Mouse (Mus musculus): ENCODE measurements around the gene March7.

March7 gene

DNA sequence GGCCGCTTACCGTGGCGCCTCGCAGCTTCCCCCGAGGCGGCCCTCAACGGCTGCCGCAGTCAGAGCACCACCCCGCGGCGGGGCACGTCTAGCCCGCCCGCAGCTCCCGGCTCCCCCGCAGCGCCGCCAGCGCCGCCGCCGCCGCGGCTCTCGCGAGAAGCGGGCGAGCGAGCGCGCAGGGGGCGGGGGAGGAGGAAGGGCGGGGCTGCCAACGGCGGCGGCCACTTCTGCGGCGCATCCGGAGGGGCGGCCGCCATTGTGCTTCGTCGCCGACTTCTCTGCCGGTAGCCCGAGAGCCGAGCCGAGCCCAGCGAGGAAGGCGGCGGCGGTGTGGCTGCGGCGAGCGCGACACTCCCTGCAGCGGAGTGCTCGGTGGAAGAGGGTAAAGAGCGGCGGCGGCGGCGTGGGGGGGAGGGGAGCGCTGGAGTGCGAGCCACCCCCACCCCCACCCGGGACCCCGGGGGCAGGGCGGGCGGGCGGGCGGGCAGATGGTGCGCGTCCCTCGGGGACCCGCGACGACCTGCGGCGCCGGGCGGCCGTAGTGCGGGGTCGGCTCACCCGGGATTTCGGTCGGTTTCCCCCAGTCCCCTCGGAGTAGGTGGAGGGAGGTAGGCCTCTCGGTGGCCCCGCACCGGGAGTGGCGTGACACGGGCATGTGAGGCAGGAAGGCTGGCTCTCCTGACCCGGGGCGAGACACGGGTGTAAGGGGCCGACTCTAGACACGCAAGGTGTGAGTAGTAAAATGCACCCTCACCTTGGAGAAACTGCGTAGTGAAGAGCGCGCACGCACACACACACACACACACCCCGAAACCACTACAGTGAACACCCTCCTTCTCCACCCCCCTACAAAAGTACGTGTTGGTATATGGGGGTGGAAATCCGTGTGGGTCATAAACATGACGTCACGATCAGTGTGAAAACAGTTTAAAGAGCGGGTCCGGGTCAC, at the start of gene March7, which contains the start of gene Baz2b:
Gene March7, plus strand, starts transcription at position 185 of the 949 bp plus-strand sequence.
Gene Baz2b, minus strand, starts transcription at position 137 of the 949 bp plus-strand sequence.
- peak; percentile 94 for DNase-seq

DNA sequence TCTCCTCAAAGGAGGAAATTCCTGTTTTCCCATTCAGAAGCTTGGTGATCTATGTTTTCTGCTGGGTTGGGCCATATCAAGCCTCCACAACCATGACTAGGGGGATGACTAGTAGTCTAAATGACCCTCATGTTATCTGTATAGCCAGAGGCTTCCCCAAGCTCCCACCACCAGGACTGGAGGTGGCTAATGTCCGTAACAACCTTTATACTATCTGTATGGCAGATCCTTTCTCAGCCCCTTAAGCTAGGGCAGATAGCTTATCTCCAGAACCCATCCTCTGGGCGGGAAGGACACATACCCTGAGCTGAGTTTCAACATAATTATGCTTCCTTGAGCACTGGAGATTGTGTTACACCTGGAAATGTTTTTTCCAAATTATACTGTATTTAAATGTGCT, 45.9 kb upstream of the March7 start:
- no peak for DNase-seq

DNA sequence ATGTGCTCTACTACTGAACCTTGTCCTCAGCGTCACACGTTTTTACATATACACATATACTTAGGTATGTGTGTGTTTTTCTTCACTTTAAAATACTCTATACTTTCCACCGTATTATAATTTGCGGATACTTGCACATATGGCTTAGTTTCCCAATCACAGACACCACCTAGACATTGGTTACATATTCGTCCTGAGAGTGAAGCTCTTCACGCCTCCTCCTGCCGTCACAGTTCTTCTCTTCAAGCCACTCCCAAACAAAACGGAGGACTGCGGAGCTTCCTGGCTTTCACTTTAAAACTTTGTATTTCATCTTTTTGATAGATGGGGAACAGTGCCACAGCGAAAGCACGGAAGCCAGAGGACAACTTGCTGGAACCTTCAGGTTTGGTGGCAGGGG, 44.0 kb upstream of the March7 start:
- no peak for DNase-seq

DNA sequence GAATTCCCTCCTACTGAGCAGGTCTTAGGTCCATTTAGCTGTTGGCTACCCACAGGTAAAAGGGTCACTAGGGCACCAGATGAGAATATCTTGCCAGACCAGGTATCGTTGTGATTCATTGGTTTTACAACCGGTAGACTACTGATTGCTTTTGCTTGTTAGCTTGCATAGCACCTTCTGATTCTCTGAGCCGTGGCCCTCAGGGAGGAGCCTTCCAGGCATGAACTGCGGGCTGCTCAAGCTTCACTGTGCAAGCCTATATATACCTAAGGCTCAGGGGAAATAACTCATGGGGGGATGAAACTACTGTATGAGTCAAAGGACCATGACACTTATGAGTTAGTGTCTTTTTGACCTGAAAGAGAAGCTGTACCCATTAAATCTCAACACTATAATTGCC, 42.8 kb upstream of the March7 start:
- DNase-seq = no peak

DNA sequence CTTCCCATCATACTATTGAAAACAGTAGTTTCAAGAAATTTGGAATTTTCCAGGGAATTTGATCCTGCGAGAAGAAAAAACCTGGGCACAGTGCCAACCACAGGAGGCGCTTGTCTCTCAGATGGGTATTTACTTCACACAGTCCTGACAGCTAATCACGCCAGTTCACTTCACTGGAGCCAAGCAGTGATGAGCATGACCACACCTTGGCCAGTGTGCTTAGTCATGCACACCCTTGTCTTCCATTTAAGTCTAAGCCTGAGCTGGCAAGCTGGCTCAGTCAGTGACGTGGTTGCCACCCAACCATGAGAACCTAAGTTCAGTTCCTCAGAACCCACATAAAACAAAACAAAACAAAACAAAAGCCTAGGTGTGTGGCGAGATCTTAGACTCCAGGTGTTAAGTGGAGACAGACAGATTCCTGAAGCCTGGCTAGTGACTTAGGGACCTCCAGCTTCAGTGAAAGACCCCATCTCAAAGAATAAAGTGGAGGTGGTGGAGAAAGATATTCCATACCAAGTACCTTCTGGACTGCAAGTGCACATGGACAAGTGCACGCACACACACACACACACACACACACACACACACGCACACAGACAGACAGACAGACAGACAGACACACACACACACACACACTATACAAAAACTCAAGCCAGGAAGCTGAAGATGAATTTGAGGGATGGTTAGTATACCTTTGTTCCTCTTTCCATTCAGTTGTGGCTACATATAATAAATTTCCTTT, 37.7 kb upstream of the March7 start:
- no peak for DNase-seq

DNA sequence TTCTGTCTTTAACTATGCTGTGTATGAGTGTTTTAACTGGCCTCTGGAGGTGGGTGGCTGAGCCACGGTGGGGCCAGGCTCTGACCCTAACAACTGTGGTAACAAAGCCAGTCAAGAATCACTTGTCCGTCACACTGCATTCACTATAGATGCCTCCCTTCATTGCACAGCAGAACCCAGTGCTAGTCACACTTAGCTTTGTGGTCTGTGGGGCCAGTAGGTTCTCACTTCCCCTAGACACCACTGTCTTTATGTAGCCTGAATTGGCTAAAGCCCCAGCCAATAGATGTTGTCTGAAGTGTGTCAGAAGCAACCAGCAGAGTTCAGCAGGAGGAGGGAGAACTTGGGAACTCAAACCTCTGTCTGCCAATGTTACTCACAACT, 37.2 kb upstream of the March7 start:
- DNase-seq = no peak

DNA sequence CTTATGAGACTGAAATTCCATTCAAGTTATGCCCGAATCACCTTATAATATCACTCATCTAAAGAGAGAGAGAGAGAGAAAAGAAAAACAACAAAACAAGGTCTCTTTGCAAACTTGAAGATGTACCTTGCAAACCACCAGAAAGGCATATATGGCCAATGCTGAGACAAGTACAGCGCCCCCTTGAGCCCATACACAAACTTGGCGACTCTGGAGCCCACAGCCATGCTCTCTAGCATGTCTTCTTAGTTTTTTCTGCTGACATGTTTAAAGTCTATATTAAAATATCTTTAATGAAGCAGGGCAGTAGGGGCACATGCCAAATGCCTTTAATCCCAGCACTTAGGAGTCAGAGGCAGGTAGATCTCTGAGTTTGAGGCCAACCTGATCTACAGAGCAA, 36.5 kb upstream of the March7 start:
- DNase-seq = no peak

DNA sequence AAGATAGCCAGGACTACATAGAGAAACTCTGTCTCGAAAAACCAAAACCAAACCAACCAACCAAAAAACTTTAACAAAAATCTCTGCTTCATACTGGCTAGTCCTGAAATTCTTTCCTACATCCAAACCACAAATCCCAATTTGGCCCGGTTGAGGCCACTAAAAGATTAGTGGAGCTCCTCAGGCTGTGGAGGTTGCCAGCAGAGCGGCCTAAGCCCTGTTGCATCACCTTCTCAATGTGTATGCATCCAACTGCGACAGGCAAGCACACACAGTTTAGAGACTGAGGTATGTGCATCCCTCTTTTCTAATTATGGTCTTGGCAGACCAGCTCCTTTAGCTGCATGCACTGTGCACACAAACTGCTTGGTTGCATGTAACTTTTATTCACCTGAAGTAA, 36.1 kb upstream of the March7 start:
- DNase-seq = no peak

DNA sequence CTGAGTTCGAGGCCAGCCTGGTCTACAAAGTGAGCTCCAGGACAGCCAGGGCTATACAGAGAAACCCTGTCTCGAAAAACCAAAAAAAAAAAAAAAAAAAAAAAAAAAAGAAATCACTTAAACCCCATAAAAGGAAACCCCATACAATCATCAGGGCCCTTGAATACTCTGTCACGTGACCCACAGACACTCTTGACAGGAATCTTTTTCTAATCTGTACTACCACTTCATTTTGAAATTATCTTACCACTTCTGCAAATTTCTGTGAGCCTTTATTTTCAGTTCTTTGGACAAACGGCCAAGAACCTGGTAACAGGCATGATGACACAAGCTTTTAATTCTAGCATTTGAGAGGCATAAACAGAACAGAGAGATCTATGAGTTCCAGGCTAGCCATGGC, 34.6 kb upstream of the March7 start:
- no peak for DNase-seq

DNA sequence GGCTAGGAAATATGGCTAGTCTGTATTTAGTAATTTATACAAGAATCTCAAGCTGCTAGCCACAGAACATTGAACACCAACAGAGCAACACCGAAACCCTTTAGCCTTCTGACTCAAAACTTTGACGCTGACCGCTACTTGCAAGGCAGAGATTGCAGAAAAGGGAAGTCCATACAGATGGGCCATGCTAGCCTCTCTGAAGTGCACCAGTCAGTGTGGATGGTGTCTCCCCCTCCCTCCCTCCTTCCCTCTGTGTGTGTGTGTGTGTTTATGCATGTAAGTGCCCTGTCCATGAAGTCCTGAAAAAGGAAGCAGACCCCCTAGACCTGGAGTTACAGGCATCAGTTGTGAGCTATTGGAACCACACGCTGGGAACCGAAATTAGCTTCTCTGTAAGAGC, 33.6 kb upstream of the March7 start:
- DNase-seq = no peak

DNA sequence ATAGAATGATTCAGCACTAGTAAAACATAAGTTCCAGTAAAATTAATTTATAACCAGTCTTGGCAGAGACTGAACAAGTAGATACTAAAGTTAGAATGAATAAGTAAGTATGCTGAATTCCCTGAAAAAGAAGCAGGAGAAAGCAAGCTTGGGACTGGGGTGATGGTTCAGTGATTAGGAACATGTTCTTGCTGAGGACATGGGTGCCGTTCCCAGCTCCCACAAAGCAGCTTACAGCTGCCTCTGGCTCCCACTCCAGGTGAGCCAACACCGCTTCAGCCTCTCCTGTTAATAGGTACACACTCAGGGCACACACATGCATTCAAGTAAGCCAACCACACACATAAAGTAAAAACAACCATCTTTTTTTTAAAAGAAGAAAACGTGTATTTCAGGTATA, 32.2 kb upstream of the March7 start:
- DNase-seq = no peak

DNA sequence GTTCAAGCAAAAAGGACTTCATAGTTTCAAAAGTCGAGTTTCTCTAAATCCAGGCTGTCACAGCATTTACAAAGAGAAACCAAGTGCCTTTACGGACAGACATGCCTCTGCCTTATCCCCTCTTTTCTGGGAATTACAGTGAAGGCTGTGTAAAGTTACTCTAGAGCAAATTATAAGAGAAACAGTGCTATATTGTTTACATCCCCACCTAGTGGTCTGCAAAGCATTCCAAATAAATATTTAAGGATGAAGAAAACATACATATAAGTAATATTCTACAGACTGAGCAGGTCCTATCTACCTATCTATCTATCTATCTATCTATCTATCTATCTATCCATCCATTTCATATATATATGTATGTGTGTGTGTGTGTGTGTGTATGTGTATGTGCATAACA, 28.0 kb upstream of the March7 start:
- no peak for DNase-seq

DNA sequence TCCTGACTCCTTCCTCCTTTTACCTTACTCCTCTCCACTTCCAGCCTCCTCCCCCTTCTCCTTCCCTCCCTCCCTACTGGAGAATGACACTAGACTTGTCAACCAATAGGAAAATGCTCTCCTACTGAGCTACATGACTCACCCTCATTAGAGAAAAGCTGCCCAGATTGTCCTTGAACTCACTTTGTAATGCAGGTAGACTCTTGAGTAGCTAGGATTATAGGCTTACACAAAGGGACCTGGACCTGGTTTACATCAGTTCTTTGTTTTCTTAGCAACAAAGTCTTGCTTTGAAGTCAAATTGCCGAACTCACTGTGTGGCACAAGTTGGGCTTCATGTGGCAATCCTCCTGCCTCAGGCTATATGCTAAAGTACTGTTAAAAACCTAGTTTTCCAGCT, 12.8 kb upstream of the March7 start:
- no peak for DNase-seq

DNA sequence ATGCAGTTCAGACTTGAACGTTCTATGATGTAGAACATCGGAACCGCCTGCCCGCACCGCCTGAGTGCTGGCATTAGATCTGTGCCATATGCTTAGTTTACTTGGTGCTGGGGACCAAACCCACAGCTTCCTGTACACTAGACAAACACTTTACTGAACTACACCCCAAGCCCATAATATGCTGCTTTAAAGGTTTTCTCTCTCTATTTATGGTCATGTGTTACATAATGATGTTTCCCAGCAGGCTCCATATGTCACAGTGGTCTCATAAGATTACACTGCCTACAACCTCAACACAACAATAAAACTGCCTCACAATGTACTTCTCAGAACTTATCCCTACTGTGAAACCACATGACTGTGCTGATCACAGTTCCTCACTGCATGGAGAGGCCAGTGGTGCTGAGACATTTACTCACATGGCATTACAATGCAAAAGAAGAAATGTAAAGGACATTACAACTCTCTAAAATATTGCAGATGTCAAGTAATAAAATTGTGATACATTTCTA, 9.6 kb upstream of the March7 start:
- no peak for DNase-seq

DNA sequence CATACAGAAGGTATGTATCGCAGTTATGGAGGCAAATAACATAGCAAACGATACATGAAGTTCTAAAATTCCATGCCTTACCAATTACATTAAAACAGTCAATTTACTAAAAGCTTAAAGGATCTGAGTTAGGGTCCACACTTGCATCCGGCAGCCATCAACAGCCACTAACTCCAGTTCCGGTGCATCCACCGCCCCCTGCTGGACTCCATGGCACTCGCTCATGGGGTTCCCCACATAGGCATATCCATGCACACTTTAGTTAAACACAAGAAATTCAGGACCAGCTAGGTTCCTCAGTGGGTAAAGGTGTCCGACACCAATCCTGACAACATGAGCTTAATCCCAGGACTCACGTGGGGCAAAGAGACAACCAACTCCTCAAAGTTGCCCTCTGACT, 9.0 kb upstream of the March7 start:
- DNase-seq = peak; percentile 74

DNA sequence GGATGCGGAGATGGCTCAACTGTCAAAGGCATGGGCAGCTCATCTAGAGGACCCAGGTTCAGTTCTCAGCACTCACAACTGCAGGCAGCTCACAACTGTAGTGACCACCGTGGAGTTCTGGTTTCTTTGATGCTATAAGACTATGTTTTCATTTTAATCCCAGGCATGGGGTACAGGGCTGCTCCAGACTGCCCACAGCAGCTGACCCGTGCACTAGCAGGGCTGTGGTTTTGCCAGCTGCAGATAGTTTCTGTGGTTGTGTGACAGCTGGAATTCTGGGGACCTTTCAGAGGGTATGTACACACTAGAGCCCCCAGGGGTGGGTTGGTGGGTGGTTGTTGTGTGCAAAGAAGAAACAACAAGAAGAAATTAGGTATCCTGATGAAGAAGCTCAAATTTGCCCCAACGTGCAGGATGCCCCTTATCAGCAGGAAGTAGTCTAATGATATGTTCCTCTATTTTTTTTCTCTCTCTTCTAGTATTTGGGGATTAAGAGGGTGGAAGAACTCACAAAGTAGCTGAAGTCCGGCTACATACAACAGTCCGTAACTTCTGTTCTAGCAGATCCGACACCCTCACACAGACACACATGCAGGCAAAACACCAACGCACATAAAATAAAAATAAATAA, 6.7 kb upstream of the March7 start:
- DNase-seq = no peak

DNA sequence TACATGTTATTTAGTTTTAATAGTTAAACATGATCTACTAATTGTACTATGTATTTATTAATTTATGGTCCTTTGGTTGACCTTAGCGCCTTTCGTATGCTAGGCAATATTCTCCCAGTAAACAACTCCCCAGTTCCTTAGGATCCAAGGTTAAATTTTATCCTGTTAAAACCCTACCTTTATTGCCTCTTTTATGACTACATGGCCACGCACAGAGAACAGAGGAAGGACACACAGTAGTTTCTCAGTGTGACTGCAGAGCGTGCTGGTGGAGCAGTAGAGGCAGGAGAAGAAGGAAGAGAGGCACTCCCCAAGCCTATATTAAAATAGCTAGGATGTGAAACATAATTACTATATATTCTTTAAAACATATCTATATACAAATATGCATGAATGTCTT, 6.0 kb upstream of the March7 start:
- DNase-seq = no peak

DNA sequence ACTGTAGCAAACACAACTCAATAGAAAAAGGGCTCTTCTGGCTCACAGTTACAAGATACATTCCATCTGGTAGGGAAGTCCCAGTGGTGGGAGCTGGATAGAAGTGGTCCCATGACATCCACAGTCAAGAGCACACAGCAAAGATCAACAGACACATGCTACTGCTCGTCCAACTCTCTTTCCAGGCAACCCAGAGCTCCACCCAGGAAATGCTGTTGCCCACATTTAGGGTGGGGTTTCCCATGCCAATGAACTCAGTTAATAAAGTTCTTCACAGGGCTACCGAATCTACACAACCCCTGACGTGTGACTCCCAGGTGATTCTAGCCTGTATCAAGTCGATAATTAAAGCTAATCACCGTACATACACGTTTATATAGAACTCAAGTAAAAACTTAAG, 5.5 kb upstream of the March7 start:
- no peak for DNase-seq

DNA sequence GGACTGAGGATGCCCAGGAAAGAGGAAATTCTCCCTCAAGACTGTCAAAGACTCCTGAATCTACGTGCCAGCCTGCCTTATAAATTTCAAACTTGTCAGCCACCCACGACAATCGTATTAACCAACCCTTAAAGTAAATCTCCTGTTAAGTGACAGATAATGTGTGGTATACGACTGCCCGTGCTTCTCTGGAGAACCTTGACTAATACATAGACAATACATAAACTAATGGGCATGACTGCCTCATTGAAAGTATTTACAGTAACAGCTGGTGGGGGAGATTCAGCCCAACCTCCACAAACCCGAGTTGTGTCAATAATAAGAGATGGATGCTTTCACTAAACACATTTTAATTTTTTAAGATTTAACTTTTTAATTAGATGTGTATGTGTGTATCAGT, 3.9 kb upstream of the March7 start:
- no peak for DNase-seq

DNA sequence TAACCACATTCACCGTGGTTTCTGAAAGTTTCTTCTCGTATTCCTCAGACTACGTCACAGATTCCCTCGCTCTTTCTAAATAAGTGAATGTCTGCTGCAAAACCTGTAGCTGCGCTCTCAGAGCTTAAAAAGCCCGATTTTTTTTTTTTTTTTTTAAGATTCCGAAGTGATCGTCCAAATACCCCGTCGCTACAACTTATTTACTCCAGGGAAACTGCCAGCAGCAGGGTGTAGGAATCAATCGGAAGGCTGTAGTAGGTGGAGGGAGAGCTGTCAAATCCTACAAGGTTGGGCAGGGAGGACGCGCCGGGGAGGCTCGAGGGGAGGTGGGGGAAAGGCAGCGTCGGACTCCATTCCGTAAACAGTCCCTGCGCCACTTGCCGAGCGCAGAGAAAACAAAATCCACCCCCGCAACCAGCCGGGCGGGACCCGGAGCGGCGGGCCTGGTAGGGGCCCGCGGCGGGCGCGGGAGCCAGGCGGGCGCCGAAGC, 520 bp upstream of the March7 start:
- DNase-seq = peak; percentile 62

DNA sequence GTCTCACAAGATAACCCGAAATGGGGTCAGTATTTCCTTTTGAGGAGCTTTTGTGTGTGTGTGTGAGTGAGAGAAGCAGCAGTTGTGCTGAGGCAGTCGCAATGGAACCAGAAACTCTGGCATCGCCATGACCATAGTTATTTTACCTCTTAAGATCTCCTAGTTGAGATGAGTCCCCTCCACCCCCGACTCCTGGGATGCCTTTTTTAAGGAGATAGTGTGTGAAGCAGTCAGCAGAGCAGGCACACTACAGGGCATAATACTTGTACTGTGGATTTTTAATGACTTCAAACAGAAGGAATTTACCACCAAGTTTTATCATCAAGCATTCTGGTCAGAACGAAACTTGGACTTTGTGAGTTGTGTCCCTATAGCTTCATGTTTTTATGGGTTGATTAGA, 1.1 kb downstream of the March7 start:
- DNase-seq = no peak

DNA sequence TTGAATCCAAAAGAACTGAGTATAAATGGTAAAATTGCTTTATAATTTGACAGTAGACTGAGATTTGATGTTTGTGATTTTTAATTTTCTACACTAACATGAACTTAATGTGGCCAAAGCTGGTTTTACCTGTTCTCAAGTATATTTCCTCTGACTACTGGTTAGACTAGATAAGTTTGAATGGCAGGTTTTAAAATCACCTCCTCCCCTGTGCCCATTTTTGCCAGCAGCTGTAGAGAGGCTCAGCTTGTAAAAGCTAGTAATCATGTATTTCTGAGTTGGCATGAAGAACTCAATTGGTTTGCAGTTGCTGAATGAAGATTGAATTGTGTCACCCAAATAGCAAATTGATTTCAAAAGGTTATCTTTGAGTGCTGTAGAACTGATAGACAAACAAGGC, 2.8 kb downstream of the March7 start:
- DNase-seq = no peak

DNA sequence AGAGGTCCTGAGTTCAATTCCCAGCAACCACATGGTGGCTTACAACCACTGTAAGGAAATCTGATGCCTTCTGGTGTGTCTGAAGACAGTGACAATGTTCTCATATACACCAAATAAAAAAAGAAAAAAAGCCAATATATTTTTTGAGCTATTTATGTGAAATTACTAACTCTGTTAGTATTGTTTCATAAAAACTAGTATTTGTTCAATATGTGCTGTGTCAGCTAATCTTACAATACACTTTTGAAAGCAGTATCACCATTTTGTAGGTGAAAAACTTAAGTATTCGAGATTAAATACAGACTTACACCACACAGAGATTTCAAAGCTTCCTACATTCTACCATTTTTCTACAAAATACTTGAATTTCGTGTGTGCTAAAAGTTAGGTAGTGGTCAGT, 5.0 kb downstream of the March7 start:
- DNase-seq = no peak
